Mouse (Mus musculus) cortical plate, adult 2 months (tissue): ENCODE data around the gene Rhbg.

Experiments
- CTCF ChIP-seq: fragments of 200-500 bp; IDR thresholded peaks from 2 replicates; pipeline ENCODE4 v1.5.1; 2011; ENCODE audit warnings: mild to moderate bottlenecking, control low read depth, low read length; ENCODE audit not compliant: insufficient read depth; ENCODE audit errors: extremely low read depth
- POLR2A ChIP-seq: fragments of 200-500 bp; IDR thresholded peaks from 2 replicates; pipeline ENCODE4 v1.6.1; 2011; ENCODE audit warnings: mild to moderate bottlenecking, low read length, control low read depth; ENCODE audit not compliant: insufficient read depth; ENCODE audit errors: extremely low read depth

GRCm38 (mm10) chr3:88201640-88202039, 52.9 kb downstream of the Rhbg start:
- TF ChIP-seq CTCF (no peak), POLR2A (no peak)
